Mouse (Mus musculus) erythroblast, embryonic 14.5 days (primary cell): ENCODE data around the gene Abca7. TPM values are rescaled to one million over a fixed set of nuclear protein-coding genes. Genes with fewer than 3 reads are reported as not detected.

Experiments used
- H3K27me3 ChIP-seq: 2 replicates; pipeline ENCODE4 v1.6.1; 2012; ENCODE audit warnings: inconsistent platforms; ENCODE audit not compliant: control insufficient read depth
- H3K36me3 ChIP-seq: 2 replicates; pipeline ENCODE4 v1.6.1; 2012; ENCODE audit warnings: mild to moderate bottlenecking, inconsistent platforms; ENCODE audit not compliant: control insufficient read depth
- H3K4me1 ChIP-seq: 2 replicates; pipeline ENCODE4 v1.6.1; 2012; ENCODE audit warnings: inconsistent platforms; ENCODE audit not compliant: control insufficient read depth
- H3K4me3 ChIP-seq: replicated peaks from 2 replicates; pipeline ENCODE3; 2012; ENCODE audit warnings: moderate library complexity, mild to moderate bottlenecking, inconsistent platforms
- H3K9me3 ChIP-seq: 2 replicates; pipeline ENCODE4 v1.6.1; 2012; ENCODE audit warnings: low read length, inconsistent platforms, mixed read lengths; ENCODE audit not compliant: control insufficient read depth
- GATA1 ChIP-seq: IDR thresholded peaks from 2 replicates; pipeline ENCODE4 v1.6.1; 2012; ENCODE audit warnings: low read length, inconsistent platforms, mixed read lengths
- TAL1 ChIP-seq: IDR thresholded peaks from 3 replicates; pipeline ENCODE4 v1.6.1; 2012; ENCODE audit warnings: low read length, inconsistent platforms, mixed read lengths
- polyA plus RNA-seq: library from polyadenylated mRNA; stranded (reverse); fragments of >175 nt; gene quantifications from 2 replicates; pipeline ENCODE4 v1.2.3, GENCODE M21; 2012

Gene Abca7
- polyA plus RNA-seq, 1 experiment = 7.6 TPM

DNA sequence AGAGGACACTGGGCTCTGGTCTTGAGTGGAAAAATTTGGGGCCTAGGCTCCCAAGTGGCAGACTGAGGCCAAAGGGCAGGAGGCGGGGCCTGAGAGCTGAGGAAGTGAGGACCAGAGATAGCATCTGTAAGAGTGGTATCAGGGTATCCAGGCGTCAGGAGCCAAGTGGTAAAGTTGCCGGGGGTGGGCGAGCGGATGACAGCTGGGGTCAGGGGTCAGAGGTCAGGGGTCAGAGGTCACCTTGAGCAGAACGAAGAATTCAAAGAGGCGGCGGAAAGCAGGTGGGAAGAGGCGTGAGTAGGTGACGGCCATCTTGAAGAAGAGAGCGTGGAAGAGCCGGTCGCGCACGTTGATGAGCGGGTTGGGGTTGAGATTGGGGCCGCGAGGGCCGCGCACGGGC, 12.6 kb upstream of the Abca7 start:
- H3K36me3 ChIP-seq = peaks cover 45% of the 10 kb centered on the region
- peaks cover 79% of the 10 kb centered on the region for H3K4me1 ChIP-seq
- peaks cover 8% of the 10 kb centered on the region for H3K9me3 ChIP-seq
- peak overlapping the region; percentile 91 for H3K4me3 ChIP-seq
- peaks cover 16% of the 10 kb centered on the region for H3K27me3 ChIP-seq
- TF ChIP-seq GATA1 (peak; percentile 20; the same call in 1 of the 2 replicates), TAL1 (no peak)

DNA sequence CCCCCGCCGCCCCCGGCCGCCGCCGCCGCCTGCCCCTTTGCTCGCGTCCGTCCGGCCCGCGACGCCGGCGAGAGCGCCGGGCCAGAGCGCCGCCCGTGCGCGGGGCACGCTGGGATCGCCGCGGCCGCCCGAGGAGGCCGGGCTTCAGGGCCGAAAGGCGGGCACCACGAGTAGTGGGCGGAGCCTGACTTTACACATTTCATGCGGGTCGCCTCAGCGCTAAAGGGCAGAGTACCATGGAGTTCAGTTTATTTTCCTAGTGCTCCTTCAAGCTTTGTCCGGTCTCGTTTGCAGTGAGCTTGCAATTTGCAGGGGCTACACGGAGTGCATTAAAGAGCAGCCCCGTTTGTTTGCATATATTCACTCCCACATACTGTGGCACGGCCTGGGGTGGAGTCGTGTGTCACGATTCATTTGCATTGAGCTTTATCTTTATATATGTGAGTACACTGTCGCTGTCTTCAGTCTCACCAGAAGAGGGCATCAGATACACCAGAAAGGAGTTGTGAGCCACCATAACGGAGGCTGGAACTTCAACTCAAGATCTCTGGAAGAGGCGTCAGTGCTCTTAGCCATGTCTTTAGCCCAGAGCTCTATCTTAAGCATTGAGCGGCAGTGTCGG, 12.0 kb upstream of the Abca7 start, which contains the start of gene Tmem259:
Gene Tmem259, minus strand, starts transcription at position 136 of the 622 bp plus-strand sequence.
- Histone ChIP-seq H3K27me3 (peaks cover 23% of the 10 kb centered on the region), H3K9me3 (peaks cover 6% of the 10 kb centered on the region; the same call in 1 of the 2 replicates), H3K4me3 (peak within 1 kb of the TSS; percentile 91), H3K4me1 (peaks cover 84% of the 10 kb centered on the region), H3K36me3 (peaks cover 38% of the 10 kb centered on the region)
- TF ChIP-seq TAL1 = no peak
- no peak for TF ChIP-seq GATA1

DNA sequence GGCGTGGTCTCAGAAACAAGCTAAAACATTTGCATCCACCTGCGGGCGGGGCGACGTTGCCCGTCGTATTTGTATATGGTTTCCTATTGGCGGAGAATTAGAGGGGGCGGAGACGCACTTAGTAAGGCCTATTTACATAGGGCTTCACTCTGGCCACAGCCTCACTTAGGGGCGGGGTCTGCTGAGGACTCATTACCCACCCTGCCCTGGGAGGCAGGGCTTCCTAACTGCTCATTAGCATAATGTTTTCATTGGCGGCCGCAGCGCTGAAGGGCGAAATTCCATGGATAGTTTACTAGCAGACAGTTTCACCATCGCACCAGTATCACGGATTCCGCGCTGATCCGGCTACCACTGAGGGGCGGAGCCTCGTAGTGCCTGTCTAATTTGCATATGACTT, 11.4 kb upstream of the Abca7 start:
- TF ChIP-seq GATA1 (no peak), TAL1 (no peak)
- H3K9me3 ChIP-seq = peaks cover 4% of the 10 kb centered on the region; the same call in 1 of the 2 replicates
- H3K36me3 ChIP-seq = peaks cover 33% of the 10 kb centered on the region
- H3K4me1 ChIP-seq = peaks cover 86% of the 10 kb centered on the region
- peaks cover 28% of the 10 kb centered on the region for H3K27me3 ChIP-seq
- H3K4me3 ChIP-seq = peak overlapping the region; percentile 91

DNA sequence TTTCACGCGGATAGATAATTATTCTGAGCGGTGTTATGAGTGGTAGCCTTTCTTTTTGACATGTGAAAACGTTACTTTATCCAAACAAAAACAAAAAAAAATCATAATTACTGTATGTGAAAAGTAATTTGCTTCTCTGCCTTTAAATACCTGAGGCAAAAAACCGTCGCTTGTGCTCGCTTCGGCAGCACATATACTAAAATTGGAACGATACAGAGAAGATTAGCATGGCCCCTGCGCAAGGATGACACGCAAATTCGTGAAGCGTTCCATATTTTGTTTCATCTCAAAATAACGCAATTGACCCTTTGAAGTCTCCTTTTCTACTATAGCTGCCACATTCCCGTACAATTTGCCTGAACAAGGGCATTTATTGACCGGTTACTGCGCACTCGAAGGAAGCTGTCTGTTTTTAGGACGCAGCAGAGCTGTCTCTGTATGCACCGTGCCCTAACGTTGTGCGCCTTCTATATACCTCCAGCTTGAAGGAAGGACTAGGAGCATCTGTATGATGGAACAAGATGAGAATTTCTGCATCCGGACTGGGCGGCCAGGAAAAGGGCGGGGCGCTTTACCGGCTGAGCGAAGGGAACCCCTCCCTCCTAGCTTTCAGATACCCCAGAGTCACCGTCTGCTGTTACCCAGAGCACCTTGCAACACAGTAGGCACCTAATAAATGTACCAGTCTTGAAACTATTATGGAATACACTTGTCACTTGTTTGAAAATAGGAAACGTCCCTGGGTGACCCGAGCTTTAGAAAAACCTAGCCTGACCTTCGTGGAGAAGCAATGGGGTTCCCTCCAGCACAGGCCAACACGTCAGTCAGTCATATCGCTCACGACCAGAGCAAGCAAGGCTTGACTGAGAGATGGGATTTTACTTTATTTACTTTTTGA, 10.7 kb upstream of the Abca7 start:
- TF ChIP-seq GATA1 (no peak), TAL1 (no peak)
- Histone ChIP-seq H3K36me3 (peaks cover 26% of the 10 kb centered on the region), H3K4me1 (peaks cover 88% of the 10 kb centered on the region), H3K9me3 (peaks cover 4% of the 10 kb centered on the region; the same call in 1 of the 2 replicates), H3K4me3 (peak overlapping the region; percentile 91), H3K27me3 (peaks cover 32% of the 10 kb centered on the region)

DNA sequence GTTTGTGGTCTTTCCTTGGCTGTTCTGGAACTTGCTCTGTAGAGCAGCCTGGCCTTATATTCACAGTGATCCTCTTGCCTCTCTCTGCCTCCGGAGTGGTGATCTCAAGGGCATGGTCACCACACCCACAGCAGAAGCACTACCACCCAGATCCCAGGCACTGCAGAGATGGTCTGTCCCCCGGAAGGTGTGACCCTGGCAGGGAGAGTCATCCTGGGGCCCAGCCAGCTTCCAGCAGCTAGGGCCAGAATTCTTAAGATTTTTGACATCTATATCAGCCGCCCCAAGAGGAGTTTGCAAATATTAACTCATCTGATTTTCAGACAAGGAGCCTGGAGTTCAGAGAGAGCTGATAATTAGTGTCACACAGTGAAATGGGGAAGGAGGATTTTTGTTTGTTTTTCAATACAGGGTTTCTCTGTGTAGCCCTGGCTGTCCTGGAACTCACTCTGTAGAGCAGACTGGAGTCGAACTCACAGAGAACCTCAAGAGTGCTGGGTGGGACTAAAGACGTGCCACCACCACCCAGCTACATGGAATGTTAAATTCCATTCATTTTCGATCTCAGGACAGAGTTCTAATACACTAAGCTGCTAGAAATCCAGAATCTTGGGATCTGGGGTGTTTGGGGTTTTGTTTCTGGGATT, 9.9 kb upstream of the Abca7 start:
- peaks cover 18% of the 10 kb centered on the region for H3K36me3 ChIP-seq
- H3K4me3 ChIP-seq = peak overlapping the region; percentile 91
- H3K9me3 ChIP-seq = peaks cover 8% of the 10 kb centered on the region
- H3K27me3 ChIP-seq = peaks cover 38% of the 10 kb centered on the region
- peaks cover 85% of the 10 kb centered on the region for H3K4me1 ChIP-seq
- TF ChIP-seq GATA1 (no peak), TAL1 (no peak)

DNA sequence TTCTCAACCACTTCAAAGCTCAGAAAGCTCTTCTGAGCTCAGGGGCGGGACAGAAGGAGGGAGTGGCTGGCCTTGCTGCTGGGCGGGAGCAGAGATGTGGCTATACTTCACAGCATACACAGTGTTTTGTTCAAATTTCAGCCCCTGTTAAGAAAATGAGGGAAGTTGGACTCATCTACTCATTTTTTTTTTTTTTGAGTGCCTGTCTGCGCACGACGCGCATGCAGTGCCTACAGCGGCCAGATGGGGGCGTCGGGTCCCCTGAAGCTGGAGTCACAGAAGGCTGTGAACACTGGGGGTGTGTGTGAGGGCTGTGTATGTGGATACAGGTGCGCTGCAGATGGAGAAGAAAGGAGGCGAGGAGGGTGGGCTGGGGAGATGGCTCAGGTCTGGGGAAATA, 9.3 kb upstream of the Abca7 start:
- peaks cover 12% of the 10 kb centered on the region for H3K36me3 ChIP-seq
- peaks cover 38% of the 10 kb centered on the region for H3K27me3 ChIP-seq
- TF ChIP-seq TAL1 (no peak), GATA1 (no peak)
- H3K9me3 ChIP-seq = peaks cover 14% of the 10 kb centered on the region
- H3K4me1 ChIP-seq = peaks cover 79% of the 10 kb centered on the region
- H3K4me3 ChIP-seq = peak overlapping the region; percentile 91

DNA sequence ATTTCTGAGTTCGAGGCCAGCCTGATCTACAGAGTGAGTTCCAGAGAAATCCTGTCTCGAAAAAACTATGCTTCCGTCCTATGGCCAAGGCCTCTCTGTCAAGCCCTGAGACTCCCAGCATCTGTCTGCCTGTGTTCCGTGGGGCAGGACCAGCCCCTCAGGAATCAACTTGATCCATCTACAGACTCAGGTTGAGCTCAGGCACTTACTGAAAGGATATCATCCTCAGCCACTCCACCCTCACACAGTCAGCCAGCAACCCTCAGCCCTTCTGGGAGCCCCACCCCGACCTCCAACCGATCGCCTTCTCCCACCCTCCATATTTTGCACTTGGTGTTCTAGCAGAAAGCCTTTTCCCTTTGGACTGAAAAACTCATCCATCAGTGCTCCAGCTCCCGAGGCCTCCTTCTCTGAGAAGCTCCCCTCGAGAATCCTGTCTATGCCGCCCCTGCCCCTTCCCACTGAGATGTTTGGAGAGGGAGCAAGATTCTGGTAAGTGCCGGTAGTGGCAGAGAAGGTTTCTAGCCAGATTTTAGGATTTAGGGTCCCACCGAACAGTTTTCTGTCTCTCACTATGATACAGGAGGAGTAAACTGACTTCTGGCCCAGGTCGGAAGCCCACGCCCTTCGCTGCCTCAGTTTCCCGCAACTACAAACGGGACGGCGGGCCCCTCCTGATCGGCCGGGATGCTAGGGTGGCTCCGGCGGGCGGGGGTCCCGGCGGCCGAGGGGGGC, 8.4 kb upstream of the Abca7 start:
- Histone ChIP-seq H3K4me3 (peak overlapping the region; percentile 60), H3K36me3 (peaks cover 5% of the 10 kb centered on the region), H3K4me1 (peaks cover 71% of the 10 kb centered on the region), H3K9me3 (peaks cover 21% of the 10 kb centered on the region), H3K27me3 (peaks cover 38% of the 10 kb centered on the region)
- TF ChIP-seq GATA1 (no peak), TAL1 (no peak)

DNA sequence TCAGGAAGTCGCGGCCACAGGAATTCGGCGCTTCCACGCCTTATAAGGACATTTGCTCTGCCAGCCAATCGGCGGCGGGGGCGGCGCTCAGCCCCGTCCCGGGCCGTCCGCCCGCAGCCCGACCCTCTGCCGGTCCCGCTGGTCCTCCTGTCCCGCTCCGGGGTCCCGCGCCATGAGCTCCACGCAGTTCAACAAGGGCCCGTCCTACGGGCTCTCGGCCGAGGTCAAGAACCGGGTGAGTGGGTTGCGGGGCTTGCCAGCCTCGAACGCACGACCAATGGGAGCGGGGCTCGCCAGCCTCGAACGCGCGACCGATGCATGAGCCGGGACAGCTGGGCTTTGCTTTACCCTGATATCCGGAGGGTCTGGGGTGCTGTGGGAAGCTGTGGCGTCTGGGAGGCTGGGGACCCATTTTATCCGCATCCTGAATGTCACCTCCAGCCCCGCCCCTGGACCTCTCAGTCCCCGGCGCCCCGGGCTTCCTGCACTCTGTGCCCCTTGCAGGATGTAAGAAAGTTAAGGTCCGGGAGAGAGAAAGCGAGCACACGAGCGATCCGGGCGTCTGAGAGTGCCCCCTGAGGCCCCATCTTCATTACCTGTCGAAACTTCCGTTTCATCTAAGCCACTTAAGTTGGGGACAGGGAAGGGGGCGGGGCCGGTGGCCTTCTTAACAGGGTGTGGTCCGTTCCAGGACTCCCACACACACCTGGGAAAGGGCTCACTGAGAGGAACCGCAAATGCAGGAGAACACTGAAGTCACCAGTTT, 7.6 kb upstream of the Abca7 start, which contains the start of gene Cnn2:
Gene Cnn2, plus strand, starts transcription at position 79 of the 766 bp plus-strand sequence.
- TF ChIP-seq GATA1 = no peak
- no peak for TF ChIP-seq TAL1
- H3K4me1 ChIP-seq = peaks cover 69% of the 10 kb centered on the region
- H3K36me3 ChIP-seq = no peaks in the 10 kb centered on the region; the same call in 1 of the 2 replicates
- H3K27me3 ChIP-seq = peaks cover 38% of the 10 kb centered on the region
- peak within 1 kb of the TSS; percentile 60 for H3K4me3 ChIP-seq
- H3K9me3 ChIP-seq = peaks cover 21% of the 10 kb centered on the region
